Mouse (Mus musculus) MN1 (cell line): Measurements from ENCODE around the gene Eef1g.
A peak's percentile ranks its signal among the peaks of the same experiment; 100 is the strongest.

ENCODE experiments used
- DNase-seq: peaks from one replicate; pipeline ENCODE4 v3.0.0-alpha.2; 2016; ENCODE audit warnings: low spot score

Gene Eef1g

DNA sequence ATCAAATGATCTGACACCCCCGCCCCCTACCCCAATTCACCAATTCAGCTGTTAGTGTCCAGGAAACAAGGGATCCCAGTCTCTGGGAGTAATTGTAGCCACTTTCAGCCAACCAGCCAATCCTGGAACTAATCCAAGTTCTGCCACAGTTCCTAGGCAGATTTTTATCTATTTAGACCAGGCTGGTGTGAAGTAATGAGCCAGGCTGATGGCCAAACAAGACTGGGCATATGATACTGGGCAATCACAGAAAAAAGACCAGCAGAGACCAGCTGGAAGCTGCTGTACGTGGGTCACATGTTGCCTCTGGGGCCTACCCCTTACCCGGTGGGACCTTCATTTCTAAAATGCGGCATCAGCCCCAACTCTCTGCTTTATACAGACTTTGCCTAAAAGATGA, 59.8 kb downstream of the Eef1g start:
- peak; percentile 75 for DNase-seq

DNA sequence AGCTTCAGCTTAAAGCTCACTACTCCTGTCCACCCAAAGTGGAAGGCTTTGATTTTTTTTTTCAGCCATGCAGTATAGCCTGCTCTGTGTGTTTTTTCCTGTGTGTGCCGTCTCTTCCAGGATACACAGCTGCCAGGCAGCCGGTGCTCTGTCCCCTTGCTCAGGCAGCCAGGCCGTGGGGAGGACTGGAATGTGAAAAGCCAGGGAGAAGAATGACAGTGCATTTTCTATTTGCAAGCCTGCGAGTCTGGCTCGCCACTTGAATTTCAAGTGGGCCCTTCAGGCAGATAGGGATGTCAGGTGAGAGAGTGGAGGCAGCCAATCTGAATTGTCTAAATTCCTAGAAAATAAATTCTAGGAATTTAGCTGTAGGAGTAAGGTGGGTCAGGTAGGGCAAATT, 61.0 kb downstream of the Eef1g start:
- DNase-seq, result no peak
